Mouse (Mus musculus): Measurements from ENCODE around the gene Dffa.

DNA sequence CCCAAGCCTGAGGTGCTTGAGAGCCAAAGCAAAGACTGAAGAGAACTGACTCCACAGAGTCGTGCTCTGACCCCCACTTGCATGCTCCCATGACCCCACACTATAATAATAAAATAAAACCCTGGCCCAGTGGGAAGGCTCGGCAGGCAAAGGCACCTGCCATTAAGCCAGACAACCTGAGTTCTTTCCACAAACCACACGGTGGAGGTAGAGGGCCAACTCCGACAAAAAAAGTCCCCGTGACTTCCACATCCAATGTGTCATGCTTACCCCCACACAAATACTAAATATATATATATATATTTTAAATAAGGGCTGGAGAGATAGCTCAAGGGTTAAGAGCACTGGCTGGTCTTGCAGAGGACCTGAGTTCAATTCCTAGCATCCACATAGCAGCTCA is 60.2 kb downstream of the Dffa start:
- TF ChIP-seq CTCF (IDR thresholded peaks at IDR 0.05; ENCODE audit: low read depth, low read length) (peak; percentile 11), EP300 (IDR thresholded peaks at IDR 0.05; ENCODE audit: insufficient read depth, low read depth, low read length) (no peak), POLR2A (IDR thresholded peaks at IDR 0.05; ENCODE audit: insufficient read depth, low read length) (no peak)
